Mouse (Mus musculus) embryonic stem cell, embryonic (primary cell): Measurements from ENCODE around the gene Ipo7.

ENCODE experiments used
- CTCF ChIA-PET, 4 experiments: fragments of 300-600 bp in 2 of 4; fragments of 350-600 bp in 2 of 4; sonication (Branson Sonifier 250); formaldehyde crosslinking; loops; one replicate each; lab custom pipeline; 2022; ENCODE audit warnings: inconsistent platforms in 2 of 4; lab: Charles Lee
- POLR2A ChIA-PET, 4 experiments: fragments of 300-600 bp in 2 of 4; fragments of 350-600 bp in 2 of 4; sonication (Branson Sonifier 250); formaldehyde crosslinking; loops; one replicate each; lab custom pipeline; 2022; ENCODE audit warnings: antibody characterized with exemption in 4 of 4, inconsistent platforms in 1 of 4; lab: Charles Lee

The Ipo7 gene

DNA sequence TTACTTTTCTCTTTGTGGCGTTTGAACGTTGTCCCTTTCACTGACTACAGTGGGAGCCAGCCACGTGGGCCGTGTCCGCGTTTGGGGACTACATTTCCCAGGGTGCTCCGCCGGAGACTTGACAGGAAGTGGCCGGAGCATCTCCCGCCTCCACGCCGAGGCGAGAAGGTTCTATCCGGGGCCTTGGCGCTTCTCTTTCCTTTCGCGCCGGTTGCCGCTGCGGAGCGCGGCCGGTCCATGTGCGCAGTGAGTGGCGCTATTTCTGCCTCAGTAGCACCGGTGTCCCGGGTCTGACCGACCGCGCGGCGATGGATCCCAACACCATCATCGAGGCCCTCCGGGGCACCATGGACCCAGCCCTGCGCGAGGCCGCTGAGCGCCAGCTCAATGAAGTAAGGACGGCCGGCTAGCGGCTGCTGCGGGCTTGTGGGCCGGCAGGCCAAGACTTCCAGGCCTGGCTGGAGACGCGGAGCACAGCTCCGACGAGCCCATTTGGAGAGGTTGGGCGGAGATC lies at the start of gene Ipo7:
Ipo7 (plus strand) TSS at position 158 of the 514 bp plus-strand sequence.
- ChIA-PET CTCF (interaction anchor here in 1 of 4 experiments (0.7 to 1.4 kb wide), 2 partner anchors 32 to 146 kb away, joined by 3 read pairs; no protein-coding TSS in a partner anchor), POLR2A (interaction anchor here (0.6 to 8.5 kb wide), 68 partner anchors 9 to 1104 kb away, joined by 3 to 203 read pairs (median 4); partner anchors contain the start of genes Tmem41b (in 4 of the 4), Zfp143 (in 4 of the 4), Wee1 (in 3 of the 4) and Rpl27a (in 2 of the 4))

DNA sequence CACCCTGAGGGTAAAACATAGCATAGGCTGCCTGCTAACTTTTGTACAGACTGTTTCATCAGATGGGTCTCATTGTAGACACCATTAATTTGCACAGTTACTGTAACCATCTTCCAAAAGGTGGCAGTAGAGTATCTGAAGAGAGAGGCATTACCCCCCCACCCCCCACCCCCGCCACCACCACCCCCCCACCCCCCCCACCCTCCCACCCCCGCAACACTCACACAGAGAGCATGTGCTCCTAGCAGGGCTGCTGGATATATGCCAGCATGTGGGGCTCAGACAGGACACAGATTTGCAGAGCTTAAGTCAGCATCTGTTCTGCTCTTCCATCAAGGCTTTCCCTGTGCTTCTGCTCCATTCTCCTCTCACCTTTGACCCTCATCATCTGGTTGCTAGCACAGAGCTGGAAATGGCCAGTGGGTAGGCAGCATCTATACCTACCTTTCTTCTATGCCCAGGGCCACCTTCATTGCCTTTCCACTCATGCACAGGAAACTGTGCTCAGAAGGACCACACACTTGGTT lies 49.1 kb upstream of the Ipo7 start:
- CTCF ChIA-PET: interaction anchor here in 2 of 4 experiments (0.6 to 1.3 kb wide), 5 partner anchors 8 to 92 kb away, joined by 3 read pairs; partner anchors contain the start of genes Dennd5a (in 1 of the 2) and Zfp143 (in 1 of the 2)
- POLR2A ChIA-PET: interaction anchor here in 3 of 4 experiments (0.5 to 6.3 kb wide), 23 partner anchors 9 to 733 kb away, joined by 3 to 71 read pairs (median 4); partner anchors contain the start of genes Tmem41b (in 2 of the 3), Ipo7 (in 1 of the 3), Rpl27a (in 1 of the 3) and Wee1 (in 1 of the 3)

DNA sequence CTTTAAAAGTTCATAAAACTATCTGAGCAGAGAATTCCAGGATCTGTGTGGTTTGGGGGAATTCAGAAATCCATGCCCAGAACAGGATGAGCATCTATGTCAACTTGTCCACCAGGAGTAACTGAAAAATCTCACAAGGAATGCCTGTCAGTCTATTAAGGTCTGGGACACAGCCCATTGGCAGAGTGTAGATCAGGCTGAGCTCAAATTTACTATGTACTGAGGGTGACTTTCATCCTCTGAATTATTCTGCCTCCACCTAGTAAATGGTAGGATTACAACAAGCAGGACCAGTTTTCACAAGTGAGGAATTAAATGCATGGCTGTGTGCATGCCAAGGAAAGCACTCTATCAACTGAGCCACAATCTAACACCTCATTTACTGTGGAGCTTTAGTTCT lies 48.5 kb upstream of the Ipo7 start:
- CTCF ChIA-PET: interaction anchor here in 2 of 4 experiments (0.6 to 1.3 kb wide), 5 partner anchors 9 to 91 kb away, joined by 3 to 4 read pairs (median 3); partner anchors contain the start of genes Dennd5a (in 1 of the 2) and Zfp143 (in 1 of the 2)
- POLR2A ChIA-PET: interaction anchor here in 3 of 4 experiments (0.6 to 6.3 kb wide), 18 partner anchors 11 to 733 kb away, joined by 3 to 71 read pairs (median 4); partner anchors contain the start of genes Tmem41b (in 2 of the 3), Rpl27a (in 1 of the 3), Wee1 (in 1 of the 3) and Zfp143 (in 1 of the 3)

DNA sequence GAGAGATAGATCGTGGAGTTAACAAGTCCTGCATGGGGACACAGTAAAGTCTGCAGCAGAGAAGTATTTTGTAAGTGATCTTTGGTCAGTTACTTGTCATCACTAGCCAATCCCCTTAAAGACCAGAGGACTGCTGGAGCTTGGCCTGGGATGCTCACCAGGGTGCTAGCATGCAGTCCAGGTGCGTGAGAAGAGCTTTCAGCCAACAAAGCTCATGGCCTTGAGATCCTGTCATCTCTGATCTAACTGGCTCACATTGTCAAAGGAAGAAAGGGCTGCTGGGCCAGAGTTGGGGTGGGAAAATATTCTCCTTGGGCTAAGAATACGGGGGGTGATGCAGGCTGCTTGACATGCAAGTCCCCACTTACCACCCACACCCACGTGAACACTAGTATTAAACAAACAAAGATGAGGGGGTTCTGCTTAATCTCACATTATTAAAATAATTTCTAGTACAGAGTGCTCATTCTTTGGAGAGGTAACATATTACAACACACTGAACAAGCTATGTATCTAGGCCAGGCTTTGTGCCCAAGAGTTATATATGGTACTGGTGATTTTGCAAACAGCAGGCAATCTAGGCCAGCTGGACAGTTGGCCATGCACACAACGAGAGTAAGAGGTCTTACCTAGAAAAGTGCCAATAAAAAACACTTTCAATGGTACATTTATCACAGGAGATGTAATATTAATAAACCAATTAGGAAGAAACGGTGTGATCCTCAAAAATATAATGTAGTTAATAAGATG lies 41.9 kb upstream of the Ipo7 start:
- CTCF ChIA-PET: interaction anchor here in 2 of 4 experiments (0.5 to 1.0 kb wide), 3 partner anchors 18 to 188 kb away, joined by 3 read pairs; partner anchors contain the start of gene Zfp143 (in 1 of the 2)
- POLR2A ChIA-PET: interaction anchor here in 3 of 4 experiments (0.7 to 12.6 kb wide), 17 partner anchors 10 to 459 kb away, joined by 3 to 203 read pairs (median 4); partner anchors contain the start of genes Ipo7 (in 2 of the 3), Tmem41b (in 2 of the 3), Zfp143 (in 2 of the 3) and Rpl27a (in 1 of the 3)

DNA sequence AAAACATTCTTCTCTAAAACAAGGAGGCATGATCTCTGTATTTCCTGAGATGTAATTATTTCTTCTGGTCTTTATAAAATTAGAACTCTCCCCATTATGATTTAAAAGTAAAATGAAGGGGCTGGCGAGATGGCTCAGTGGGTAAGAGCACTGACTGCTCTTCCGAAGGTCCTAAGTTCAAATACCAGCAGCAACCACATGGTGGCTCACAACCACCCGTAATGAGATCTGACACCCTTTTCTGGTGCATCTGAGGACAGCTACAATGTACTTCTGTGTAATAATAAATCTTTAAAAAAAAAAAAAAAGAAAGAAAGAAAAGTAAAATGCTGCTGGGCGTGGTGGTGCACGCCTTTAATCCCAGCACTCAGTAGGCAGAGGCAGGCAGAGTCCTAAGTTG lies 40.9 kb upstream of the Ipo7 start:
- ChIA-PET POLR2A (interaction anchor here in 3 of 4 experiments (0.6 to 12.6 kb wide), 17 partner anchors 8 to 458 kb away, joined by 3 to 203 read pairs (median 4); partner anchors contain the start of genes Tmem41b (in 2 of the 3), Wee1 (in 2 of the 3), Zfp143 (in 2 of the 3) and Ipo7 (in 1 of the 3)), CTCF (interaction anchor here (0.5 to 1.1 kb wide), 14 partner anchors 9 to 124 kb away, joined by 3 to 4 read pairs (median 3); partner anchors contain the start of gene Tmem41b (in 3 of the 4))

DNA sequence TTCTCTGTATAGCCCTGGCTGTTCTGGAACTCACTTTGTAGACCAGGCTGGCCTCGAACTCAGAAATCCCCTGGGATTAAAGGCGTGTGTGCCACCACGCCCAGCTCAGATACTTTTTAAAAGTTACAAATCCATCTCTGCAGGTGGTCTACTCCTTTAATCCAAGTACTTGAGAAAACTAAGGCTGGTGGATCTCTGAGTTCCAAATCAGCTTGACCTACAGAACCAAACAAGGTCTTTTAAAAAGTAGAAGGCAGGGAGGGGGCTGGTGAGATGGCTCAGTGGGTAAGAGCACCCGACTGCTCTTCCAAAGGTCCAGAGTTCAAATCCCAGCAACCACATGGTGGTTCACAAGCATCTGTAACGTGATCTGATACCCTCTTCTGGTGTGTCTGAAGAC lies 33.5 kb upstream of the Ipo7 start:
- CTCF ChIA-PET: interaction anchor here in 1 of 4 experiments (2.1 kb wide), 1 partner anchor 20 kb away, joined by 10 read pairs; no protein-coding TSS in a partner anchor

DNA sequence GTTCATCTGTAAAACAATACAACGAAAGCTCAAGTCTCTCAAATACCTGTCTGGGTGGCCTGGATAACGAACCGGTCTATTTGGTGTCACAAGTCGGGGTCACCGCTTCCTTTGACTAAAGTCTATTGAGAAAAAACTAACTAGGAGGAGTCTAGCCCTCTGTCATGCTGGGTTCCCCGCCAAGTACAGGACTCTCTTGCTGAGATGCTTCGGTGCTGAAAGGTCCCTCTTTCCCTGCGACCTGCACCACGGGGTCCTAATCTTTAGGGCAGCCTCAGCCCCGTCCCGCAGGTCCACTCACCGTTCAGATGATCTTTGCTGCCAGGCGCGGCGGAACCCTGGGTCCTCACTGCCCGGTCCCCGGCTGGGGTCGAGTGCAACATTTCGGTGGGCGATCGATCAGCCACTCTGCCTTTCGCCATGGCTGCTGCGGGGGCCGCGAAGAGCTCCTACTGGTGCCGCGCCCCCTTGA lies 32.4 kb upstream of the Ipo7 start:
- CTCF ChIA-PET: interaction anchor here (0.6 to 2.1 kb wide), 12 partner anchors 8 to 870 kb away, joined by 3 to 10 read pairs (median 3); partner anchors contain the start of genes Zfp143 (in 2 of the 4) and Ipo7 (in 1 of the 4)
- POLR2A ChIA-PET: interaction anchor here (0.6 to 12.6 kb wide), 116 partner anchors 9 to 1097 kb away, joined by 3 to 203 read pairs (median 6); partner anchors contain the start of genes Ipo7 (in 4 of the 4), Dennd5a (in 3 of the 4), Rpl27a (in 3 of the 4) and Wee1 (in 3 of the 4)

More for the DNA sequence above, 33.5 kb upstream of the Ipo7 start:
- POLR2A ChIA-PET: interaction anchor here (0.6 to 12.6 kb wide), 38 partner anchors 8 to 466 kb away, joined by 3 to 203 read pairs (median 11); partner anchors contain the start of genes Zfp143 (in 4 of the 4), Dennd5a (in 2 of the 4), Ipo7 (in 2 of the 4) and Rpl27a (in 2 of the 4)

DNA sequence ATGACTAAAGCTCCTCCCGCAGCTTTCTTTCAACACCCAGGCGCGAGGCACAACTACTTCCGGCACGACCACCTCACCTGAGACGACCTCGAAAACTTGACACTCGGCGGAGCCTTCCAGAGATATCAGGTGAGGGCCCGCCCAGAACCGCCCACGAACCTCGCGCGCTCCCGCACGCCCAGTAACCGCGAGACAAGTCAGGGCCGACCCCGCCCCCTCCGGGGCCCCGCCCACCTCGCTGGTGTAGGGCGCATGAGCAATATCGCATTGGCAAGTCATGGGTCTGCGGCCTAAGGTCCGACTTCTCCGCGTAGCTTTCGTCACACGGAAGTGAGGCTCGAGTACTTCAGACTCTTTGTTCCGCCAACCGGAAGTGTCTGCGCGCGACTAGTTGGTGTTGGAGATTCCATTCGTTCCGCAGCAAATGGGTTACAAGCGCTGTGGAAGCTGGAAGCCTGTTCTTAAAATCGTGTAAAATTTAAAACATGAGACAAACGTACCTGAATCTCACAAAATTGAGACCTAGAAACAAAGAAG lies 31.9 kb upstream of the Ipo7 start:
- CTCF ChIA-PET: interaction anchor here (0.6 to 2.1 kb wide), 17 partner anchors 9 to 871 kb away, joined by 3 to 14 read pairs (median 4); partner anchors contain the start of genes Zfp143 (in 2 of the 4) and Ipo7 (in 1 of the 4)
- POLR2A ChIA-PET: interaction anchor here (0.5 to 12.6 kb wide), 131 partner anchors 9 to 1097 kb away, joined by 3 to 203 read pairs (median 6); partner anchors contain the start of genes Ipo7 (in 4 of the 4), Dennd5a (in 3 of the 4), Rpl27a (in 3 of the 4) and Wee1 (in 3 of the 4)

DNA sequence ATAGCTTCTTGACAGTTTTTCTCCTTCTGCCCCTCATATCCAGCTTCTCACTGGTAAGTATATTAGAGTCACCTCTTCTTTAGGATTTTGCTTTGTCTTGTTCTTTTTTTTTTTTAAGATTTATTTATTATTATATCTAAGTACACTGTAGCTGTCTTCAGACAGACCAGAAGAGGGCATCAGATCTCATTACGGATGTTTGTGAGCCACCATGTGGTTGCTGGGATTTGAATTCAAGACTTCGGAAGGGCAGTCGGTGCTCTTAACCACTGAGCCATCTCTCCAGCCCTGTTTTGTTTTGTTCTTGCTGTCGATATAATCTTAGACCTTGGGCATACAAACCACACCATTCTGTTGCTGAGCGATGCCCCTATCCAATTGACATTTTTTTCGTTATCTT lies 31.3 kb upstream of the Ipo7 start, which contains the start of gene Tmem41b:
Tmem41b (minus strand) TSS at position 155 of the 400 bp plus-strand sequence.
- POLR2A ChIA-PET: interaction anchor here (0.5 to 12.6 kb wide), 114 partner anchors 9 to 1096 kb away, joined by 3 to 203 read pairs (median 6); partner anchors contain the start of genes Ipo7 (in 4 of the 4), Dennd5a (in 3 of the 4), Rpl27a (in 3 of the 4) and Wee1 (in 3 of the 4)
- CTCF ChIA-PET: interaction anchor here (0.6 to 2.1 kb wide), 14 partner anchors 9 to 710 kb away, joined by 3 to 14 read pairs (median 4); partner anchors contain the start of gene Zfp143 (in 1 of the 4)

DNA sequence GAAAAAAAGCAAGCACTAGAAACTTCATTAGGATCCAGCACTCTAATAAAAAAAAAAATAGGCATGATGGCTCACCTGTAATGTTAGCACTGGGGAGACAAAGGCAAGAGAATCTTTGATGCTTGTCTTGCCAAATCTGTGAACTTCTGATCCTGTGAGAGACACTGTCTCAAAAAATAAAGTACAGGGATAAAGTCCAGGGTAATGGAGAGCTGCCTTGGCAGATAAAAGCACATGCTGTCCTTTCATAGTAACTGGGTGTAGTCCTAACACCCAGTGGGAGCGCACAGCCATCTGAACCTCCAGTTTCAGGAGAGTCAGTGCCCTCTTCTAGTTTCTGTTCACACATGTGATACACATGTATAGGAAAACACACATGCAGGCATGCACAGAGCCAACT lies 26.8 kb upstream of the Ipo7 start:
- CTCF ChIA-PET: no interaction called here

DNA sequence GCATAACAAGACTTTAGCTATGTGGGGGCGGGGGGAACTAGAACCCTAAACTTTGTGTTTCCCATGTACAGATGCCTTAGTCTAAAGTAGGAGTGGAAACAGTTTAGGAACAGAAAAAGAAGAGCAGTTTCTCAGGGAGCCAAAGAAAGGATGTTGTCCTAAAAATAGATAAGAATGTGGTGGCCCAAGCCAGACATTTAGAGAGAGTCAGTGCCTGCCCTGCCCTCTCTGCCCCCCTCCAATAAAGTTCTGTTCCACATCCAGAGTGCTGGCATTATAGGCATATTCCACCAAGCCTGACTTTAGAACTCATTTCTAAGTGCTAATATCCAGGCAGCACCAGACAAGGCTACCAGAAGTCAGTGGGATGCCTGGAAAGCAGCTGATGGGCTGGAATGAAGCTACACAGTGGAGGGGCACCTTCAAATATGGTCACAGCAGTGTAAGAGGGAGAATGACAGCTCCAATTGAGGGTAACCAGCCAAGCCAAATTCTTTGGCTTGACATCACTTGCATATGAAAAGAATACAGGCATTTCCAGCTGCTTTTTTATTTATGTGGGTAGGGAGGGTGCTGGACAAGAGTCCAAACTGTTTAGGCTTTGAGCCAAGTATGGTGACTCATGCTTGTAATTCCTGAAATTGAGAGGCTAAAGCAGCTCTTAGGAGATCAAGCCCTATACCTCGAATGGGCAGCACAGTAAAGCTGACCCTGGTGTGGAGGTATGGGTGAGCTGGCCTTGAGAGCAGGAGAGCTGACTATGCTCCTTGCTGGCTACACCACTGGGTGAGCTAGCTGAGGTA lies 24.7 kb upstream of the Ipo7 start:
- CTCF ChIA-PET: interaction anchor here in 1 of 4 experiments (1.4 kb wide), 1 partner anchor 11 kb away, joined by 3 read pairs; no protein-coding TSS in a partner anchor
- POLR2A ChIA-PET: interaction anchor here in 2 of 4 experiments (0.7 to 3.2 kb wide), 10 partner anchors 9 to 68 kb away, joined by 3 to 21 read pairs (median 4); partner anchors contain the start of genes Zfp143 (in 2 of the 2) and Ipo7 (in 1 of the 2)

More for the DNA sequence above, 26.8 kb upstream of the Ipo7 start:
- POLR2A ChIA-PET: interaction anchor here in 3 of 4 experiments (0.7 to 3.2 kb wide), 8 partner anchors 11 to 70 kb away, joined by 3 to 21 read pairs (median 6); partner anchors contain the start of gene Zfp143 (in 2 of the 3)

DNA sequence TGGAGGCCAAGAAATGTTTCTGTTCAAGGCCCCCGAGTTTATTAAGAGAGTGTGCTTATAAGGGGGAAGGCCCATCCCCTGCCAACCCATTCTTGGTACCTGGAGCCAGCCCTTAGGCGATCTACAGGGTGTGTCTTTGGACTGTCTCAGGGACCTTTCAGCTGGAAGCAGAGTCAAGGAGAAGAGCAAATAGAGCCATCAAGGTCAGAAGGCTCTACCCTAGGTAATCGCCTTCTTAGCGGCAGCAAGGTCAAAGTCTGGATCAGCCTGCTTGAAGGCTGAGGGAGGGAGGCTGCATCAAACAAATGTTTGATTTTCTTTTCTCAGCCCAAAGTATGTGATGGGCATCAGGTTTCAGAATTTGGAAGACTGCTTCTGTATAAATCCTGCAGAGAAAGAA lies 19.7 kb upstream of the Ipo7 start:
- CTCF ChIA-PET: interaction anchor here in 1 of 4 experiments (0.6 kb wide), 1 partner anchor 371 kb away, joined by 3 read pairs; no protein-coding TSS in a partner anchor
- POLR2A ChIA-PET: interaction anchor here (0.6 to 5.8 kb wide), 7 partner anchors 12 to 102 kb away, joined by 3 to 45 read pairs (median 4); partner anchors contain the start of genes Tmem41b (in 3 of the 4) and Ipo7 (in 1 of the 4)

DNA sequence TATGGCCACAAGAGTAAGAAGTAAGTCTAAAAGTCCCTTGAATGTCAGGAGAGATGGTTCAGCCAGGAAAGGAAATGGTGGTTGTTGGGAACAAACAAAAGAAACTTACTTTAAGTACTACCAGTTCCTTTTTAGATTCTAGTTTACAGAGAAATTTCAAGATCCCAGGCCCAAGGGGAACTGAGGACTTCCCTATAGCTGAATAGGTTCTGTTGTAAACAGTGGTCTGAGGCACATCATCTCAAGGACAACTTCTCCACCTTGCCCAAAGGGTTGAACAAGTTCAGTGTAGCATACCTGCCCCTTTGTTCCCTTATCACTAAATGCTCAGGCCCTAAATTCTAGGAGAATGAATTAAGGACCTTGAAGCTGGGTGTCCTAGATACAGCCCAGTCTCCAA lies 16.0 kb upstream of the Ipo7 start:
- ChIA-PET POLR2A (interaction anchor here in 3 of 4 experiments (0.7 to 8.3 kb wide), 15 partner anchors 10 to 483 kb away, joined by 3 to 94 read pairs (median 4); partner anchors contain the start of genes Tmem41b (in 3 of the 3), Zfp143 (in 2 of the 3), Ipo7 (in 1 of the 3) and Rpl27a (in 1 of the 3)), CTCF (no interaction called here)

DNA sequence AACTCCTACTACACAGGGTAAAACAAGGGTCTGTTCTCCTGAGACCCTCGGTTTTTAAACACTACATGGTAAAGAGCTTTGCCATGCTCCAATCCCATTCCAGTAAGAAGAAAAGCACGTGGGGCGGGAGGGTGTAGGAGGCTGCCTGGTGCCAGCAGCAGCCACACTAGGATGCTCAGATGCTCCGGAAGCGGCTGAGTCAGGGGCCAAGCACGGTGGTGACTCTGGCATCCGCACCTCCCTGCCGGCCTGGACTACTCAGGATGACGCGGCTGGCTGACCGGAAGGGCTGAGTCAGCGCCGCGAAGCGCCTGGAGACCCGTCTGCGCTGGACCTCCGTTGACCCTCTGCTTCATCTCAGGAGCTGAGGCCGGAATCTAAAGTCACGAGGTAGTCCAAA lies 15.1 kb upstream of the Ipo7 start:
- CTCF ChIA-PET: interaction anchor here in 1 of 4 experiments (0.5 kb wide), 1 partner anchor 96 kb away, joined by 3 read pairs; no protein-coding TSS in a partner anchor
- POLR2A ChIA-PET: interaction anchor here in 2 of 4 experiments (0.9 to 8.3 kb wide), 13 partner anchors 8 to 484 kb away, joined by 3 to 94 read pairs (median 4); partner anchors contain the start of genes Ipo7 (in 2 of the 2), Tmem41b (in 2 of the 2), Zfp143 (in 2 of the 2) and Rpl27a (in 1 of the 2)
